Mouse (Mus musculus) testis, postnatal 10 days (tissue): ENCODE results near the gene Gm11733.

Experiments
- DNase-seq: peaks from one replicate; pipeline ENCODE4 v3.0.0; 2021; ENCODE audit warnings: low spot score

The Gm11733 gene

DNA sequence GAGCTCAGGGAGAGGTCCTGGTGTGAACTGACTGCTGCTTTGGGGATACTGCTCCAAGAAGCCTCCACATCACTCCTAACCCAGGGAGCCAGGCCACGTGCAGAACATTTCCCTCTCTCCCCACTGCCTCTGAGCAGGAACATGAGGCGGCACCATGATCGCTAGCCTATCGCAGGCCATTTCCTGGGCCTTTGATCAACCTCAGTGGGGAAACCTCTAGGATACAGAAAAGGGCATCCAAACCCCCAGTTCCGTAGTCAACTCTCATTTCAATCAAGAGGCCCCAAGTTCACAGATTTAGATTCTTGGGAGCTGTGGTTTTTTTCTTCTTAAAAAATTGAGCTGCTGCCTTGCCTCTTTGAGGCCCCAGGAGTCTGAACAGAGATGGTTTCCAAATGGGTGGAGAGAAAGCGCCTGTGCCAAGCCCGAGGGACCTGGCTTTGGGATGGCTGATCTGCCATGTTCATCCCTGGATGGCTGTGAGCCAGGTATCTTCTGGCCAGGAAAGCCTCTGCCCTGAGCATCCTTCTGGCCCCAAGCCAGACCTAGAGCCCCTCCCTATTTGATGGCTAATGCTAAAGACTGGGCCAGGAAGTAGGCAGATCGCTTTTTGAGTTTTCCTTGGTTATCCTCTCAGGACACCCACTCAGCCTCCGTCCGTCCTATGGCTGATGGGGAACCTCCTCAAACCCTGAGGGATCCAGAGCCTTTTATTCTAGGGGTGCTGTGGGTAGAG is 5.7 kb upstream of the Gm11733 start:
- DNase-seq: peak; percentile 50

DNA sequence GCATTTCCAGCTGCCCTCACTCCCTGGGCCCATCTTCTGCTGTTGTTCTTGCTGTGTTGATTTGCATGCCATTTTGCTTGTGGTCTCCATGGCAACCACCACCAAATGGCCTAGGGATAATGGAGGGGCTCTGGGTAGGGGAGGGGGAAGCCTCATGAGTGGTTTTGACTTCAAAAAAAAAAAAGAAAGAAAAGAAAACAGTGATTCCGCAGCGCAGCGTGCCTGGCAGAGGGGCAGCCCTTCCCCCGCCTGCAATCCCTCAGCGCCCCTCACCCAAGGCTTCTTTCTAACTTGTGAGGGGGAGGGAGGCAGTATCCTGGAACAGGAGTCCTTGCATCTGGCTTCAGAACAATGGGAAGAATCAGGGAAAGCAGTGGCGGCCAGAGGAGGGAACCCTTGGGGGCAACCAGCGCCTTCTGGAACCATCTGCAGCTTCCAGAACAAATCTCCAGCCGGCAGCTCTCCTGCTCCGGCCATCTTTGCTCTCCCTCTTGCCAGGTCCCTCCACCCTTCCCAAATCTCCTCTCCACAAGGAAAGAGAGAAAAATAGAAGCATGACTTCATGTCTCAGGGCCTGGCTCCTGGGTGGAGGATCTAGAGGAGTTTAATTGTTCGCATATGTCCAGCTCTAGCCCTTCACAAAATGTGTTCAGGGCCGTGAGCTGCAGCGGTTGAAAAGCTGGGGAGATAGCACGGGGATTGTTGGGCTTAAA is 5.0 kb upstream of the Gm11733 start:
- no peak for DNase-seq

DNA sequence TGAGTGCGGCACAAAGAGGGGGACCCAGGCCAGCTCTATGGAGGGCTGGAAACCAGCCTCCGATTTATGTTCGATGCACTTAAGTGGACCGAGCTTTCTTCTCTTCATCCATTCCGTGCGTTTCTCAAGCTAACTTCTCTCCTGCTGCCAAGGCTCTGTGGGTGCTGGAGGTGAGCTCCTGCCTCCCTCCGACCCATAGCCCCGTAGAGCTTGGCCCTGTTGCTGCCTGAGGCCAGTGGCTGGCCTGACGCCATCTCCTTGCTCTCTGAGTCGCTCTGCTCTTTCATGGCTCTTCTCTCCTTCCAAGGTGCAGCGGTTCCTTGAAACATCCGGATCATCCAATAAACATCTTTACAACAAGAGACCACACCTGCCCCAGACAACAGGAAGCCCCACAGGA is 4.4 kb upstream of the Gm11733 start:
- no peak for DNase-seq

DNA sequence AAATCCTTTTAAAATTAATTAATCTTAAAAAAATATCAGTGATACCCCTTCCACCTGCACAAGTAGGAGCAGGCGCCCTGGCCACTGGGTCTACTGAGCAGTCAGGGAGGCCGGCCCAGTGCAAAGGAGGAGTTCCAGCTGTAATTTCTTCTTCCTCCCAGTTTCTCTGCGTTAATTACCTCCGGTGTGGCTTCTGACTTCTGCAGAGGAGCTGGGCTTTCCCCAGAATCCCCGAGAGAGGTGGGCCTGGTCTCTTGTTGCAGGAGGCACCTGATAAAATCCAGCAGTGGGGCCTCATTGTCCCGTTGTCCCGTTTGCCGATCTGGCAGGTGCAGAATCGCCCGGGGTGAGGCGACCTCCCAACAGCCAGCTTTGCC is 1.9 kb upstream of the Gm11733 start:
- no peak for DNase-seq

DNA sequence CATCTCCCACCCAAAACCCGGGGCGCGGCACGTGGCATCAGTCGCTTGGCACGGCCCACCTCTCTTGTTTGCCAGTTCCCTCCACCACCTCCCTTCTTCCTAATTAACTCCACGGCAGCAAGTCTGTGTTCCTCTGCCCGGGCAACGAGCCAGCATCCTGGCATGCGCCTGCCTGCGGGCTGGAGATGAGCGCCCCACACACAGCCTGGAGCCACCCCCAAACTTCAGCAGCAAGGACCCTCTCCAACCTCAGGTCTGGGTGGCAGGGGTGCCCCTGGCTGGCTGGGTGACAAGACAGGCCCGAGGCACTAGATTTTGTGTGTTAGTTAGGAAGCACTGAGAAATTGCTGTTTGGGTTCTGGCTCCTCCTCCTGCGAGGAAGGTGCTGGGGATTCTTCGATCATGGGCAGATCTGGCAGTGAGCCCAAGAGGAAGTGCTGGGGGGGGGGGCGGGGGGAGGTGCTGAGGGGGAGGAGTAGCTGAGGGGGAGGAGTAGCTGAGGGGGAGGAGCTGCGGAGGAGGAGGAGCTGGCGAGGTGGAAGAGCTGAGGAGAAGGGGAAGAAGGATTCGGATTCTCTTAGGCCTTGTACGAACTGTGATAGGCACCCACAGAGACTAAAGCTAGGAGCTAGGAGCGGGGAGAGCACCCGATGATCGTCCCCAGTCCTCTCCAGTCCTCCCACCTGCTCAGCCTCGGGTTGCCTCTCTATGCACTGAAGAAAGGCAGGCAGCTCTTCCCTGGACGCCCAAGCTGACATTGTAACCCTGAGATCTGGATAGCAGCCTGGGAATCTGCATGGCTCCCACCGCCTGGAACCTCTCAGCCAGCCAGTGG is 1.3 kb upstream of the Gm11733 start:
- peak; percentile 85 for DNase-seq

DNA sequence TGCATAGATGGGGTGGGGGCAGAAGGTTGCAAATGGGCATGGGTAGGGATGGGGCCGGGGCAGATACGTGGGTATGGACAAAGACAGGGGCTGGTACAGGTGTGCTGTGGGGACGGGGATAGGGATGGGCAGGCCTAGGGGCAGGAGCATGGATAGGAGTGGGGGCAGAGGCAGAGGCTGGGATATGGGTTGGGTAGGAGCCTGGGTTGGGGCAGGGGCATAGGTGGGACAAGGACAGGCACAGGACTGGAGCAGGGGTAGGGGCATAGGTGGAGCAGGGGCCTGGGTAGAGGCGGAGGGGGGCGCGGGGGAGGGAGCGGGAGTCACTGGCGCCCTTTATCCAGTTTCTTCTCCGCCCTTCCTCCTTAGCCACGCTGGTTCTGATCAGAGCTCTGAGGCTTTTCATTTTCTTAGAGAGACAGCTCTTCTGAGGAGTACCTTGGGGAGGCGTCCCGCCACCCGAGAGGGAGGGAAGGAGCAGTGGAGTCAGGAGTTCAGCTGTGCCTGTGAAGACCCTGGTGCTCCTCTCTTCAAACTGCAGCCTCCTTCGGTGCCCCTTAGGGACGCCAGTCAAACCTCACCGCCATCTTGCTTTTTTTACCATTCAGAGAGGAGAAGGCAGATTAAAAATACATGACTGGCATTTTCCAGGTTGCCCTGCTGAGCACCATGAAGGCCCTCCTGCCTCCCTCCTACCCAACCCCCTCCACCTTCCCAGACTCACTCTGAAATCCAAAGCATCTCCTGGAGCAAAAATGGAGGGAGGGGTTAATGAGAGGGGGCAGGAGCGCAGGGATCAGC is 7.4 kb downstream of the Gm11733 start:
- DNase-seq: no peak

DNA sequence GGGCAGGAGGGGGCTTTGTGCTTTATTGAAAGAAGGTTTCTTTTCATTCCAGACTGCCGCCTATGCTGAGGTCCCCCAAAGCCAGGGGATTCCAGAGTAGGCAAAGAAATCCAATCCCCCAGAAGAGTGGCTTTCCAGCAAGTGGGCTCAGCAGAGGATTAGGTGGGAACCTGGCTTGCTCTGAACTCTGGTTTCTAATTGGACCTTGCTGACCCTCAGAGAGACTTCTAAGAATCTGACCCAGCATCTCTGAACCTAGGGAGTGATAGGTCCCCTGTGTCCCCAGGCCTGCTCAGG is 8.0 kb downstream of the Gm11733 start:
- no peak for DNase-seq

DNA sequence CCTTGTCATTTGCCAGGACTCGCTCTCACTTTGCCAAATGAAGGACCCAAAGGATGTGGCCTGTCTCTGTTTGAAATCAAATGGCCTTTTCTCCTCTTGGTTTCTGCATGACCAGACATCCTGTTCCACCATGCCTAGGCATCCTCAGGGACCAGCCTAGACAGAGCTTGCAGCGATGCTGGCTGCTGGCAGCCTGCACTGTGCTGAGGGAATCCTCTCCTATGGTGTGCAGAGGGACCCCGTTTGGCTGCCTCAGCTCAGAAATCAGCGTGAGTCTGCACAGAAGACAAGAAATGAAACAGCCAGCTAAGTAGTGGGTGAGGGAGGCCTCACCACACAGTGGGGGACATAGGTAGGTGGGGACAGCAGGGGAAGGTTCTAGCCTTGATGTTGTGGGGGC is 12.6 kb downstream of the Gm11733 start:
- DNase-seq: no peak

DNA sequence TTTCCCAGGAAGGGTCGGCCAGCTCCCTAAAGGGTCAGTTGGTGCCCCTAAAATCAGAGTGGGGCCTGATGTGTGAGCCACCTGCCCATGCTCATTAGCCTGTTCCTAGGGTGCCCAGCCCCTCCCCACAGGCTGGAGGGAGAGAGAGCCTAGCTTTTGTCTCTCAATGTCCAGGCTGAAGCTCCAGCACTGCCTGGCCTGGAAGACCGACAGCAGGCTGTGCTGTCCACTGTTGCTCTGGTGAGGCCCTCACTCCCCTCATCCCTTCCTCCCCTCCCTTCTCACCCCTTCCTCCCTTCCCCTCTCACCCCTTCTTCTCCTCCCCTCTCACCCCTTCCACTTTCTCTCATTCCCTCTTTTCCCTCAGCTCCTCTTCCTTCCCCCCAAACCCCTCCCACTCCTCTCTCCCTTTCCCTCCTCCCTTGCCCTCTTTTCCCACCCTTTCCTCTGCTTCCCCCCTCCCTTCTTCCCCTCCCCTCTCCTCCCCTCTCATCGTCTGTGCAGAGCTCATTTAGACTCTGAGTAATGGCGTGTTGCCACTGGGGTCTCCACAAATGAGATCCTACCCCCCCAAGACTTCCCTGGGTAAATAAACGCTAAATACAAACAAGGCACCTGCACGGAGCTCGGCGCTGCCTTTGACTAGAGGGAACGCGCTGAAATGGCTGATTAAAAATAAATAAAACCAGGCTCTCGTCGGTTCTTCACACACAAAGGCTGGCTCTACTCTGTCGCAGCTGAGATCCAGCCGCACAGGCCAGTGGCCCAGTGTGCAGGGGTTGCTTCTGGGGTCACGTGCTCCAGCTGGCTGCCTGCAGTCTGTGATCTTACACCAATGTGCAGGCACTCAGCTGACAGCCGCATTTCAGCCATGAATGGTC is 13.3 kb downstream of the Gm11733 start:
- no peak for DNase-seq

DNA sequence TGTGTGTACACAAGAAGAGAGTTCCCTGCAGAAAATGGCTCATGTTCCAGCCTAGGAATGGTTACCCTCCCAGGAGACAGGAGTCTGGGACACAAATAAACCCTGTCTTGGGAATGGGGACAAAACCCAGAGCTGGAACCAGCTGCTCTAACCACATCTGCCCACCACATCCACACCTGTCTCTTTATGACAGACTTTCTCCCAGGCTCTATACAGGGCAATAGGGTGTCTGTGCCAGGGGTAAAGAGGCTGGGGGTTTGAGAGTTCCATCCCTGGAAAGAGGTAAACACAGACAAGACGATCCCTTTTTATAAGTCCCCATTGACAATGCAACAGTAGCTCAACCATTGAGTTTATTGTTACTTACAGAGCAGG is 14.0 kb downstream of the Gm11733 start:
- DNase-seq: no peak

DNA sequence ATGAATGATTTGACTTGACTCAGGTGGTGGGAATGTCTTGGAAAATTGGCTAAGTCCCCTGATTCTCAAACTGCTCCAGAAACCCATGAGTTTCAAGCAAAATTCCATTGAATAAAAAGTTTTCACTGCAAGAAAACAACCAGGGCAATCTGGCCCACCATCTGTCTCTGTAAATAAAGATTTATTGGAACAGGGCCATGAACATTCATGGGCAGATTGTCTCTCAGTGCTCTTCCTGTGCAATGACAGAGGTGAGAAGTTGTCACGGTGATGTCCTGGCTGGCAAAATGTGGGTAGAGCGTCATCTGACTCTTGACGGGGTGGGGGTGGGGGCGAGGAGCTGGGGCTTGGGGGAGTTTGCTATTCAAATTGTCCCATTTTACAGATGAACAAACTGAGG is 24.8 kb downstream of the Gm11733 start:
- DNase-seq: no peak

DNA sequence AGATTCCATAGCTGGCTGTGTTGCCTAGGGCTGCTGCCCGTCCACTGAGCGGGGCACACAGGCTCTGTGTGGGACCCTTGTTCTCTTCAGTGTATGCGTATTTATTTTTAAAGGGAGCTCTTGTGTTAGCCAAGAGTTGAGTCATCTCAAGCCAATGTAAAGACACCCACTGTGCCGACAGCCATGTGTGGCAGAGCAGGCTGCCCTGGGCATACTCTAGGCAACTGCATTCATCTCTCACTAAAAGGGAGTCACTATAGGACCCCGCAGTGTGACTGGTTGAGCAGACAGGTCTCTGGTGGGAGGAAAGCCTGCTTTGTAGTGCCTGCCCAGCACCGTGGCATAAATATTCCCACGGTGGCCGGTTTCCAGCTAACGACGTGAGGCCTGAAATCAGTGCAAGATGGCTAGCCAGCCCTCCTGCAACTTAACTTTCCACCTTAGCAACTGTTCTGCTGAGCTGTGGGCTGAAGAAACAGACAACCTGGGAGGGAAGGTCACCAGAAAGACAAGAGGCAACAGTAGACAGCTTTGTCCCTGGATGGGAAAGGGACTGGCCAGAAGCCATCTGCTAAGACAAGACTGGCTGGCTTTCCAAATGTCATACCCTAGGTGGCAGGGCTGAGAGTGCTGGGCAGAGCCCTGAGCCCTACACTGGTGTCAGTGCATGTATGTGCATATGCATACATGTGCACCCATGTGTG is 31.7 kb downstream of the Gm11733 start:
- DNase-seq: no peak

DNA sequence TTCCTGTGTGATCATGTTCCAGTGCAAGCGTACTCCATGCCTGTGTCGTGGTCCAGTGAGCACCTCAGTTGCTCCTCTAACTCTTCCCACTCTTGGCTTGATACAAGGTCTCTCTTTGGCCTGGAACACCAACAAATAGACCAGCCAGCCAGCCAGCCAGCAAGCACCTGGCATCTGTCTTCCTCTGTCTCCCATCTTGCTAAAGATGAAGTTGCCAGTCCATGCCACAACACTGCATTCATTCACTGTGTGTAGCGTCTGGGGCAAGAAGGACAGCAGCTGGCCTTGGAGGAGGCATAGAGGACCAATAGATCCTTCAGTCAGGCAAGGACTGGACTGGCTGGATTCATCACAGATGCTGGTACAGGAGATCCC is 32.2 kb downstream of the Gm11733 start:
- no peak for DNase-seq

DNA sequence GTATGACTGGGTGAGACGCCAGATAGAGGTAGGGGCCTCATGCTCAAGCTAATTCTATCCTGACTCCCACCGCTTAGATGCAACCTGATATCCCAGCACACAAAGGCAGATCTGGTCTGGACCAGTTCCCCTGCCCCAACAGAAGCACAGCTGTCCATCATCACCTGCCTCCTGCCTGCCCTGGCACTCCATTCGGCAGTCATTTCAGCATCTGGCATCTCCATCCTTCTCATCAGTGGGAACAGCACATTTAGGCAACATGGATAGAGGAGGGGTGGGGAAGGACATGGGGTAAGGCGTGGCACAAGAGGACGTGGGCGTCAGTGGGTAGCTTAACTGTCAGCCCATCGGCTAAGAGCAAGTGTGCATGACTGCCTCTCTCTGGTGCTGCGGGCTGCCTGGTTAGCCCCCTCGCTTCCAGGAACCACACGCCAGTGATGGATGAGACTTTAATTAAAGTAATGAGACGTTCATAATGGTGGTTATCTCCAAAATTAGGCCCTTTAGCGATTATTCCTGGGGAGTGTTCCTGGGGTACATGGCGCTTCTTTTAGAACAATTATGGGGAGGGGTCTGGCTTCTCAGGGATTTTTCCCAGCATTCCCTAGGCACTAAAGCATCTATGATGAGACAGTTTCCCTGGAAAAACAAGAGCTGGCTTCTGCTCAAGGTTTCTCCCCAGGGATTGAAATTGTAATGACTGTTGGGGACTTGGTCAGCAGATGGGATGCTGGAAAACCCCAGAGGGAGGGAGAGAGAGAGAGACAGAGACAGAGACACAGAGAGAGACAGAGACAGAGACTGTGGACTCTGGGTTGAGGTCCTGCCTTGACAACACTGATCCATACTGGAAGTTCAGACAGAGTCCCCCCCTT is 38.0 kb downstream of the Gm11733 start:
- DNase-seq: no peak

DNA sequence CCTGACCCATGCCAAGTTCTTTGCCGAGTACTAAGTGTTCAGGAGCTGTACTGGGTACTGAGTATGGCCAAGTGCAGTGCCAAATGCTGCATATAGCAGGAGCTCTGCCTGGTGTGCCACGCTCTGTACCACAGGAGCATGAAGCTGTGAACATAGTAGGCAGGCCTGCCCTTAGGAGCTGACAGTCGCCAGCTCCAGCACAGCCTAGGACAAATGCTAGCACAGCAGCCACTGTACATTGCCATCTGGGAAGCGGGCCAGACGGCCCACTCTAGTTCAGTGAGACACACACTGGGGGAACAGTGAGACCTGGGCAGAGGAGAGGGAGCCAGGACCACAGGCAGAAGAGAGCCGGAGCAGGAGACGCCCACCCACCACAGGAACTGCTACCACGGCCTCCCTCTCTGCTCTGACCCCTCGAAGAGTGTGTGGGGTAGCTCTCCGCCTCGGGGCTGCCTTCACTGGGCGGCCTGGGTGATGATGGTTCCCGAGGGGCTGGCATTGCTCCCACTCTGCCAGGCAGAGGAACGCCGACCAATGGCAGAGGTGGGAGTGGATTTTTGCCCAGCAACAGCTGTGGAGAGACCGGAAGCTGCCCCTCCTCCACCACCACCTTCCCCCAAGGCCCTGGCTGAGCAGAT is 38.8 kb downstream of the Gm11733 start:
- DNase-seq: peak; percentile 86

DNA sequence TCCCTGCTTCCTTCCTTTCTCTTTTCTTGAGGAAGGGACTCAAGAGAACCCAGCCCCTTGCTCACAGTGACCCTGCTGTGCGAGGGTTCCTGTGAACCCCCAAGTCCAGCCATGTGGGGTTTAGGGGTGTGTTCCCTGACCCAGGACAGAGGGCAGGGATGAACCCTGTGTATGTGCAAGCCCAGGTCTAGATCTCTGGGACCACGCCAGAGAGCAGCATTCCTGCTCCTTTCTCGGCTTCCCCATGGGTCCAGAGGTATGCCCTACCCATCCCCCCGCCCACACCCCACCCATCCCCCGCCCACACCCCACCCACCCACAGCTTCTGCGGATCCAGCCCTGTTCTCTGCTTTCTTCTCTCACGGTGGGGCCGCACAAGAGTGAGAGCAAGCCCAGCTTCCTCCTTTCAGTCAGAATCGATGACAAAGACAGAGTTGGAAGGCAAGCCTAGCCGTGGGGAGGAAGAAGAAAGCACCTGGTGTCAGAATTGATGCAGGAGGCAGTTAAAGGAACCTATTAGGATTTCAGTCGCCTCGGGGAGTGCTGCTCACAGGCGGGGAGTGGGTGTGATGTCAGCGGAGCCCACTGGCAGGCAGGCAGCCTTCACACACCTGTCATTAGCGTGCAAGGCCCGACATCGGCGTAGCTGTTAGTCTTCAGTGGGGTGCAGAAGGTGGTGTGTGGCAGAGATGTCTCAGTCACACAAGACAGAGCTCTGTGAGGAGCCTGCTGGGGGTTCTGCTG is 41.6 kb downstream of the Gm11733 start:
- no peak for DNase-seq

DNA sequence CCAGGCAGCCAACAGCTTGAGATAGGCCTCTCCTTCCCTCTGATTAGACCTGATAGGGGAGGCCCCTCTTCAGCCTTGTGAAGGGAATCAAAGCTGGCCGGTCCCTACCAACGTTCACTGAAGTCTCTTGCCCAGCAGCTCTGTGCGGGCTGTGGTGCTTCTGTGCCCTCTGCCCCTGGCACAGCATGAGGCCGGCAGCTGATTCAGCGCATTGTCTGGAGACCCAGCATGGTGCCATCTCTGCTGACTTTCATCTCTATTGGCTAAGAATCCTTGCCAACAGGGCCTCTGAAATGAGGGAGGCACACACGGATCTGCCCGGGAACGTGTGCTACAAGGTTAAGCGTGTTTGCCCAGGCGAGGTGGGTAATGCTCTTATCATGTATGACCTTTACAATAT is 48.2 kb downstream of the Gm11733 start:
- no peak for DNase-seq

DNA sequence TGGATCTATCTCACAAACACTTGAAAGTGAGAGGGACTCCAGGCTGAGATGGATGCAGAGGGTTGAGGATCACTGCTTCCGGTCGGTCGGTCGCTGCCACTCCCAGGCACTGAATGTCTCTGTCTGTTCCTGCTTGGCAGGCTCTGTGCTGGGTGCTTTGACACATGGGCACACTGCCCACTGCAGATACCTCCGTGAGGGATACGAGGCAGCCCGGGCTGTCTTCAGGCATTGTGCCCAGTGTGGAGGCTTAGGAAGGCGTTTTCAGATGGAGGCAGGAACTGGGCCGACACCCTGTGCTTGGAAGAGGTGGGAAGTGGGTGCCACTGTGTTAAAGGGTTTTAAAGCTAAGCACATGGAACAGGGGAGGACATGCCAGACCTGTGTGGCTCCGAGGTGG is 50.7 kb downstream of the Gm11733 start:
- DNase-seq: peak; percentile 63
